Mouse (Mus musculus) myocyte (in vitro differentiated cells): ENCODE measurements around the gene Fgfbp3. TPM values are rescaled to one million over a fixed set of nuclear protein-coding genes. Genes with fewer than 3 reads are reported as not detected.

Source experiments
- H3K27me3 ChIP-seq: one replicate; pipeline ENCODE4 v1.6.1; 2011; ENCODE audit not compliant: control insufficient read depth, insufficient read depth, insufficient read length
- H3K36me3 ChIP-seq: one replicate; pipeline ENCODE4 v1.6.1; 2011; ENCODE audit not compliant: control insufficient read depth, insufficient read depth
- H3K4me2 ChIP-seq: one replicate; pipeline ENCODE4 v1.6.1; 2011; ENCODE audit warnings: low read depth, control low read depth
- H3K4me3 ChIP-seq: one replicate; pipeline ENCODE4 v1.5.1; 2011; ENCODE audit warnings: mild to moderate bottlenecking, control low read depth, moderate library complexity
- H3K79me2 ChIP-seq: one replicate; pipeline ENCODE4 v1.6.1; 2011; ENCODE audit not compliant: control insufficient read depth, insufficient read depth
- H3ac ChIP-seq: one replicate; pipeline ENCODE4 v1.6.1; 2011; ENCODE audit not compliant: control insufficient read depth, insufficient read length
- CEBPB ChIP-seq: IDR thresholded peaks from 2 replicates; pipeline ENCODE4 v1.6.1; 2011; ENCODE audit warnings: mild to moderate bottlenecking, moderate library complexity; ENCODE audit not compliant: poor library complexity, insufficient read depth, severe bottlenecking
- E2F4 ChIP-seq: IDR thresholded peaks from one replicate; pipeline ENCODE4 v1.6.1; 2011; ENCODE audit warnings: mild to moderate bottlenecking, control low read depth, moderate library complexity; ENCODE audit not compliant: insufficient read depth
- MAX ChIP-seq: IDR thresholded peaks from one replicate; pipeline ENCODE4 v1.6.1; 2011; ENCODE audit warnings: low read depth, mild to moderate bottlenecking, control low read depth
- MYOD1 ChIP-seq, 3 experiments: IDR thresholded peaks; one replicate each; pipeline ENCODE4 v1.6.1; 2011; ENCODE audit warnings: control low read depth in 2 of 3, low read depth in 2 of 3, mild to moderate bottlenecking in 2 of 3, moderate library complexity in 1 of 3; ENCODE audit not compliant: insufficient read length in 2 of 3, control insufficient read depth in 1 of 3
- MYOG ChIP-seq, 3 experiments: IDR thresholded peaks; one replicate each; pipeline ENCODE4 v1.6.1; 2011; ENCODE audit warnings: control low read depth in 2 of 3, low read depth in 2 of 3, mild to moderate bottlenecking in 2 of 3; ENCODE audit not compliant: insufficient read length in 2 of 3, control insufficient read depth in 1 of 3, insufficient read depth in 1 of 3
- POLR2A ChIP-seq: IDR thresholded peaks from one replicate; pipeline ENCODE4 v1.6.1; 2011; ENCODE audit warnings: low read depth, mild to moderate bottlenecking, control low read depth, moderate library complexity; ENCODE audit not compliant: insufficient read length
- POLR2AphosphoS2 ChIP-seq: IDR thresholded peaks from one replicate; pipeline ENCODE4 v1.6.1; 2011; ENCODE audit warnings: low read depth, control low read depth; ENCODE audit not compliant: insufficient read length
- REST ChIP-seq: IDR thresholded peaks from one replicate; pipeline ENCODE4 v1.6.1; 2011; ENCODE audit warnings: mild to moderate bottlenecking, control low read depth, moderate library complexity; ENCODE audit not compliant: insufficient read depth, insufficient read length
- SRF ChIP-seq: IDR thresholded peaks from one replicate; pipeline ENCODE4 v1.6.1; 2011; ENCODE audit warnings: low read depth; ENCODE audit not compliant: control insufficient read depth, insufficient read length
- TCF12 ChIP-seq: IDR thresholded peaks from one replicate; pipeline ENCODE4 v1.6.1; 2011; ENCODE audit warnings: mild to moderate bottlenecking, control low read depth; ENCODE audit not compliant: poor library complexity, insufficient read depth, severe bottlenecking
- TCF3 ChIP-seq: IDR thresholded peaks from one replicate; pipeline ENCODE4 v1.6.1; 2011; ENCODE audit warnings: low read depth, control low read depth; ENCODE audit not compliant: insufficient read length
- USF1 ChIP-seq: IDR thresholded peaks from one replicate; pipeline ENCODE4 v1.6.1; 2011; ENCODE audit warnings: low read depth, mild to moderate bottlenecking, control low read depth, moderate library complexity
- polyA plus RNA-seq: library from polyadenylated mRNA; unstranded; fragments of >200 nt; fragmentation: generic; extraction: Trizol; gene quantifications from one replicate; pipeline ENCODE4 v1.2.1, GENCODE M21; 2012; ENCODE audit warnings: missing spikeins

The Fgfbp3 gene
- polyA plus RNA-seq, 1 experiment: 1.1 TPM

- Histone ChIP-seq H3K4me3 (no peak overlapping the region), H3K79me2 (peaks cover 93% of the 10 kb centered on the region), H3ac (no peak overlapping the region), H3K27me3 (no peaks in the 10 kb centered on the region), H3K36me3 (no peaks in the 10 kb centered on the region), H3K4me2 (no peak overlapping the region)
- TF ChIP-seq TCF3 (no peak), USF1 (no peak), MYOD1 (IDR thresholded peaks at IDR 0.05; ENCODE audit: control insufficient read depth in 1 of 3, insufficient read length in 2 of 3, low read depth in 2 of 3) (no peak), E2F4 (no peak), MAX (no peak), TCF12 (no peak)
Measured at GRCm38 (mm10) chr19:36940064-36940463, 20.6 kb upstream of the Fgfbp3 start.

DNA sequence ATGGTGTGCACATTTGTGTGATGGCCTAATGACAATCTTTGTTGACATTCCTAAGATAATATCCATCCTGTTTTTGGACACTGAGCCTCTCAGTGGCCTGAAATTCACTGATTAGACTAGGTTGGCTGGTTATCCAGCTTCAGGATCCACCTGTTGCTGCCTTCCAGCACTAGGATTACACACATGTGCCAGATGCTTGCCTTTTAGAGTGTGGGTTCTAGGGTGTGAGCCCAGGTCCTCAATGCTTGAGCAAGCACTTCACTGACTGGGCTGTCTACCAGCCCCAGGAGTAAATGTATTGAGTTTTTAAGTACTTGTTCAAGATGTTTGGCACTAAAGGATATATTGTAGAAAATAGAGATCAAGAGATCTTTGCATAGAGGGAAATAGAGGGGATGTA lies 18.6 kb upstream of the Fgfbp3 start:
- H3K4me3 ChIP-seq: no peak overlapping the region
- no peak overlapping the region for H3K4me2 ChIP-seq
- H3K27me3 ChIP-seq: no peaks in the 10 kb centered on the region
- TF ChIP-seq MYOD1 (IDR thresholded peaks at IDR 0.05; ENCODE audit: control insufficient read depth in 1 of 3, insufficient read length in 2 of 3, low read depth in 2 of 3) (peak in 2 of 3 experiments; percentile 37 to 60), MAX (no peak)
- H3K79me2 ChIP-seq: peaks cover 97% of the 10 kb centered on the region
- no peak overlapping the region for H3ac ChIP-seq
- no peaks in the 10 kb centered on the region for H3K36me3 ChIP-seq

DNA sequence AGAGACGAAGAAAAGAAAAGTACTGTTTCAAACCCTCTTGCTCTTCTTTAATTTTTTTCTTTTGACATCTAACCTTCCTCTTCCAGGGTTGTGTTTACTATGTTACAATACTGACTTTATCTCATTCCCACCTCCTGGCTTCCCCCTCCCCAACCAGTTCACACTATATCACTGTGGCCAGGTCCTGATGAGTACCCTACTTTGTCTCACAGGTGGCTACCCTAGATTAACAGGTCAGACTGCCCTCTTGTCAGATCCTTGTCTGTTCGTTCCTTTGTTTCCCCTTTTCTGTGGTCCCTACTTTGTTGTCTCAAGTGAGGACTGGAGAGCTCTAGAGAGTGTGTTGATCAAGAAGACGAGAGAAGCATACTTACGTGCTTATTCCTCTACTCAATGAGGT lies 16.9 kb upstream of the Fgfbp3 start:
- no peaks in the 10 kb centered on the region for H3K36me3 ChIP-seq
- H3K4me3 ChIP-seq: no peak overlapping the region
- TF ChIP-seq TCF3: no peak
- H3K79me2 ChIP-seq: peaks cover 98% of the 10 kb centered on the region
- H3K27me3 ChIP-seq: no peaks in the 10 kb centered on the region
- H3K4me2 ChIP-seq: no peak overlapping the region
- no peak overlapping the region for H3ac ChIP-seq

GRCm38 (mm10) chr19:36932613-36933012 lies 13.2 kb upstream of the Fgfbp3 start:
- TF ChIP-seq SRF (no peak), MYOG (IDR thresholded peaks at IDR 0.05; ENCODE audit: control insufficient read depth in 1 of 3, insufficient read depth in 1 of 3, insufficient read length in 2 of 3, low read depth in 2 of 3) (no peak), POLR2AphosphoS2 (no peak), CEBPB (no peak), USF1 (no peak), REST (no peak), E2F4 (no peak), TCF12 (no peak), POLR2A (no peak), TCF3 (no peak), MYOD1 (IDR thresholded peaks at IDR 0.05; ENCODE audit: control insufficient read depth in 1 of 3, insufficient read length in 2 of 3, low read depth in 2 of 3) (no peak), MAX (no peak)
- Histone ChIP-seq H3K27me3 (no peaks in the 10 kb centered on the region), H3K4me2 (no peak overlapping the region), H3K36me3 (no peaks in the 10 kb centered on the region), H3ac (no peak overlapping the region), H3K79me2 (peaks cover 99% of the 10 kb centered on the region), H3K4me3 (no peak overlapping the region)

DNA sequence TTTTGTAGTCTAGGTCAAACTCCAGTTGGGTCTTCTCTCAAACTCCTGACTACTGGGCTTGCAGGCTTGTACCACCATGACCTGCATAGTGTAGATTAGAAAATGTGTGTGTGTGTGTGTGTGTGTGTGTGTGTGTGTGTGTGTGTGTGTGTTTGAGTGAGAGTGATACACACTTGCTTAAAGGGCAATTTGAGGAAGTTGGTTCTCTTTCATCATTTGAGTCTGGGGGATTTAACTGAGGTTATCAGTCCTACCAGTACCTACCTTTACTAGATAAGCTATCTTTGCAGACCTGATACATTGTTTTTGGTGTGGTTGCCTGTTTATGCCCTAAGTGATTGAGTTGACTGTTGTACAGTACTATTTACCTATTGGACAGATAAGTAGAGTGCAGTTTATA lies 12.7 kb upstream of the Fgfbp3 start:
- H3K36me3 ChIP-seq: no peaks in the 10 kb centered on the region
- H3ac ChIP-seq: no peak overlapping the region
- no peak overlapping the region for H3K4me3 ChIP-seq
- H3K27me3 ChIP-seq: no peaks in the 10 kb centered on the region
- H3K79me2 ChIP-seq: peaks cover 99% of the 10 kb centered on the region
- TF ChIP-seq MYOG (IDR thresholded peaks at IDR 0.05; ENCODE audit: control insufficient read depth in 1 of 3, insufficient read depth in 1 of 3, insufficient read length in 2 of 3, low read depth in 2 of 3): no peak
- no peak for TF ChIP-seq REST
- TF ChIP-seq POLR2AphosphoS2: no peak
- no peak for TF ChIP-seq TCF3
- TF ChIP-seq SRF: no peak
- no peak for TF ChIP-seq MYOD1 (IDR thresholded peaks at IDR 0.05; ENCODE audit: control insufficient read depth in 1 of 3, insufficient read length in 2 of 3, low read depth in 2 of 3)
- TF ChIP-seq E2F4: no peak
- TF ChIP-seq CEBPB: no peak
- TF ChIP-seq POLR2A: no peak
- no peak for TF ChIP-seq TCF12
- TF ChIP-seq MAX: no peak
- no peak for TF ChIP-seq USF1
- H3K4me2 ChIP-seq: no peak overlapping the region

- Histone ChIP-seq H3ac (no peak overlapping the region), H3K27me3 (no peaks in the 10 kb centered on the region), H3K79me2 (peaks cover 86% of the 10 kb centered on the region), H3K4me3 (no peak overlapping the region), H3K36me3 (no peaks in the 10 kb centered on the region), H3K4me2 (no peak overlapping the region)
- TF ChIP-seq USF1: no peak
- TF ChIP-seq POLR2A: no peak
- TF ChIP-seq SRF: no peak
- TF ChIP-seq MYOG (IDR thresholded peaks at IDR 0.05; ENCODE audit: control insufficient read depth in 1 of 3, insufficient read depth in 1 of 3, insufficient read length in 2 of 3, low read depth in 2 of 3): no peak
- no peak for TF ChIP-seq E2F4
- no peak for TF ChIP-seq TCF3
- no peak for TF ChIP-seq TCF12
- no peak for TF ChIP-seq MYOD1 (IDR thresholded peaks at IDR 0.05; ENCODE audit: control insufficient read depth in 1 of 3, insufficient read length in 2 of 3, low read depth in 2 of 3)
Measured at GRCm38 (mm10) chr19:36929816-36930215, 10.4 kb upstream of the Fgfbp3 start.
